Mouse (Mus musculus) embryonic facial prominence, embryonic 14.5 days (tissue): Measurements from ENCODE around the gene Gsdme. TPM values are rescaled to one million over a fixed set of nuclear protein-coding genes. Genes with fewer than 3 reads are reported as not detected.

ENCODE experiments used
- ATAC-seq: fragments of 200-750 bp; cut with Nextera tagmentation; 2 replicates; pipeline ENCODE4 v1.8.0; 2017; ENCODE audit warnings: low read depth, moderate number of reproducible peaks, moderate TSS enrichment
- DNase-seq: peaks from one replicate; pipeline ENCODE4 v3.0.0-alpha.2; 2015; ENCODE audit warnings: low spot score
- H3K27ac ChIP-seq: fragments of 300-500 bp; sonication (generic); replicated peaks from 2 replicates; pipeline ENCODE4 v1.5.1; 2014; ENCODE audit warnings: low read depth, mild to moderate bottlenecking, low read length, moderate library complexity
- H3K27me3 ChIP-seq: fragments of 300-500 bp; sonication (generic); replicated peaks from 2 replicates; pipeline ENCODE4 v1.6.1; 2014; ENCODE audit warnings: low read length; ENCODE audit not compliant: control insufficient read depth, insufficient read depth
- H3K36me3 ChIP-seq: fragments of 300-500 bp; sonication (generic); 2 replicates; pipeline ENCODE4 v1.6.1; 2014; ENCODE audit warnings: low read length, mixed read lengths; ENCODE audit not compliant: control insufficient read depth, insufficient read depth
- H3K4me1 ChIP-seq: fragments of 300-500 bp; sonication (generic); 2 replicates; pipeline ENCODE4 v1.6.1; 2014; ENCODE audit warnings: antibody characterized with exemption, low read length; ENCODE audit not compliant: control insufficient read depth, insufficient read depth
- H3K4me2 ChIP-seq: fragments of 300-500 bp; sonication (generic); 2 replicates; pipeline ENCODE4 v1.6.1; 2014; ENCODE audit warnings: low read depth, mild to moderate bottlenecking, low read length, moderate library complexity, mixed read lengths
- H3K4me3 ChIP-seq: fragments of 300-500 bp; sonication (generic); 2 replicates; pipeline ENCODE4 v1.5.1; 2014; ENCODE audit warnings: low read depth, mild to moderate bottlenecking, low read length
- H3K9ac ChIP-seq: fragments of 300-500 bp; sonication (generic); 2 replicates; pipeline ENCODE4 v1.6.1; 2014; ENCODE audit warnings: low read depth, mild to moderate bottlenecking, low read length, moderate library complexity, mixed read lengths
- H3K9me3 ChIP-seq: fragments of 300-500 bp; sonication (generic); 2 replicates; pipeline ENCODE4 v1.6.1; 2016; ENCODE audit warnings: low read length; ENCODE audit not compliant: control insufficient read depth
- WGBS: fragments of 180-500 bp; shearing (Covaris S2); extraction: QIAGEN DNeasy Blood & Tissue Kit; methylation state at CpG from one replicate; pipeline ENCODE4 v1.1.7; 2014; 5-methylcytosine and 5-hydroxymethylcytosine counted together
- polyA plus RNA-seq: library from polyadenylated mRNA; unstranded; fragments of >200 nt; fragmentation: Nextera tagmentation; extraction: Ambion mirVana; gene quantifications from 2 replicates; pipeline ENCODE4 v1.2.1, GENCODE M21; 2014

Gsdme gene
- polyA plus RNA-seq, 1 experiment from 2014 or later: 33.5 TPM

DNA sequence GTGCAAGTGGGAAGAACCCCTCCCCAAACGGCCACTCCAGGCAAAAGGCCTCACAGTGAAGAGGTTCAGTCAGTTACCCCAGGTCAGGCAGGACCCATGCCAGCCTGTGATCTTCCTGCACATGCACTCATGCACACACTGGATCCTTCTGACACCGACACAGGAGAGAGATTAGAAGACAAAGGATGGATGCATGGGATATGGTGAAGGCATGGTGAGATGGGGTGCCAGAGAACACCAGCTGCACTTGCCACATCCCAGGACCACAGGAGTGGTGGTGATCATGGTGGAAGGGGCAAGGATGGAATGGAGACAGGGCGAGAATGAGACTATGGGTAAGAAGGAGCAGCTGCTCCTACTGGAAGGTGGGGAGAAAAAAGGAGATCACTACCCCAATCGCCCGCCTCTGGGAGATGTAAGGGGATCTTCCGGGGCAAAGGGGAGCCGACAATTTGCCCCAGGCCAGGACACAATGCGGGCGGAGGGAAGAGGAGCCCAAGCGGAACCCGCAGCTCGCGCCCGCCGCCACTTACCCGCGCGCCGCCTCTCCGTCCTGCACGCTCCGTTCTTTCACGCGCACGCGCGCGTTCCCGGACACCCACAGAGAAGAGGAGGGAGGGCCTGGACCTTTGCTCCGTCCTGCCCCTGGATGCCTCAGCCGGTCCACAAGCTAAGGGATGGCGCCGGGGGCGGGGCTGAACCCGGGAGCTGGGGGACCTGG is 2.3 kb downstream of the Gsdme start:
- 2% methylated on average over 31 of the region's 35 CpGs for WGBS
- Histone ChIP-seq H3K9ac (peak overlapping the region; percentile 61), H3K4me3 (peak overlapping the region; percentile 47), H3K9me3 (no peaks in the 10 kb centered on the region), H3K27ac (0 out of 2 replicates have a peak overlapping the region, but pooled peaks have one; percentile 19), H3K36me3 (no peaks in the 10 kb centered on the region), H3K4me2 (peak overlapping the region; percentile 81), H3K27me3 (no peaks in the 10 kb centered on the region), H3K4me1 (peaks cover 6% of the 10 kb centered on the region; the same call in 1 of the 2 replicates)
- ATAC-seq (peak; percentile 93), DNase-seq (peak; percentile 86)

DNA sequence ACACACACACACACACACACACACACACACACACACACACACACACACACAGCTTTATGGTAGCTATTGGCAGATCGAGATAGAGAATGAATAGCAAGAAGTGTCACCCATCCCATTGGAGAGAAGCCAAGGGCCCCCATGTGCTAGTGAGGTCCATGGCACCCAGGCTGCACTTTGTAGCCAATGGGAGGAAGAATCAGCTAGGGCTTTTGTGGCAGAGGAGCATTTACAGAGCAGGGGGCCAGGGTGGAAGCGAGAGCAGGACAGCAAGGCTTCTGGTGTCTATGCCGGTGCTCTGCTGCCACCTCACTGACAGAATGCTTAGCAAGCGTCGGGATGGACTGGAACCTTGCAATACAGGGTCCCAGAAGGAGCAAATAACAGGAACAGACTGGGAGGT is 8.3 kb downstream of the Gsdme start:
- Histone ChIP-seq H3K9me3 (no peaks in the 10 kb centered on the region), H3K9ac (no peak overlapping the region), H3K4me2 (no peak overlapping the region), H3K4me3 (no peak overlapping the region), H3K27me3 (no peaks in the 10 kb centered on the region), H3K27ac (no peak overlapping the region), H3K4me1 (no peaks in the 10 kb centered on the region), H3K36me3 (no peaks in the 10 kb centered on the region)
- WGBS: 66% methylated on average over 5 of the region's 5 CpGs
- no peak for DNase-seq
- no peak for ATAC-seq

- Histone ChIP-seq H3K27ac (no peak overlapping the region), H3K9me3 (no peaks in the 10 kb centered on the region), H3K4me2 (no peak overlapping the region), H3K27me3 (no peaks in the 10 kb centered on the region), H3K9ac (no peak overlapping the region), H3K4me3 (no peak overlapping the region), H3K36me3 (no peaks in the 10 kb centered on the region), H3K4me1 (no peaks in the 10 kb centered on the region)
- peak; percentile 34 for DNase-seq
- ATAC-seq: no peak
- 62% methylated on average over 10 of the region's 10 CpGs for WGBS
These were observed 8.9 kb downstream of the Gsdme start for GRCm38 (mm10) chr6:50254723-50255184.

DNA sequence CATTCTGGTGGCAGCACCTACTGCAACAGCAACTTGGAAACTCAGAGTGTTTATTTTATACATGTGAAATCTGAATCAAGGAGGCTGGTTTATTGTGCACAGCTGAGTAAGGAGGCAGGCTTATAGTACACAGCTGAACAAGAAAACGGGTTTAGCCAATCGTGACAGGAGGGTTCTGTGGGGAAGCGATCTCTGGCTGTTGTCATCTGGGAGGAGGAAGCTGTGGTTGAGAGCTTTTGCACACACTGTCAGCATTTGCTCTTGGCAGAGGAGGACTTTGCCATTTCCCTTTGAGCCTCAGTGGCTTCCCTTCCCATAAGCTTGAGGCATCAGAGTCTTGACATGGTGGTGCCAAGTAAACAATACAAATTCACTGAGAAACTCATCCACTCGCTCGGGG is 11.0 kb downstream of the Gsdme start:
- H3K4me3 ChIP-seq: no peak overlapping the region
- peak; percentile 23 for DNase-seq
- no peak overlapping the region for H3K9ac ChIP-seq
- H3K4me1 ChIP-seq: no peaks in the 10 kb centered on the region
- no peak for ATAC-seq
- no peak overlapping the region for H3K27ac ChIP-seq
- no peaks in the 10 kb centered on the region for H3K27me3 ChIP-seq
- H3K4me2 ChIP-seq: no peak overlapping the region
- H3K9me3 ChIP-seq: no peaks in the 10 kb centered on the region
- WGBS: 65% methylated on average over 5 of the region's 5 CpGs
- no peaks in the 10 kb centered on the region for H3K36me3 ChIP-seq

DNA sequence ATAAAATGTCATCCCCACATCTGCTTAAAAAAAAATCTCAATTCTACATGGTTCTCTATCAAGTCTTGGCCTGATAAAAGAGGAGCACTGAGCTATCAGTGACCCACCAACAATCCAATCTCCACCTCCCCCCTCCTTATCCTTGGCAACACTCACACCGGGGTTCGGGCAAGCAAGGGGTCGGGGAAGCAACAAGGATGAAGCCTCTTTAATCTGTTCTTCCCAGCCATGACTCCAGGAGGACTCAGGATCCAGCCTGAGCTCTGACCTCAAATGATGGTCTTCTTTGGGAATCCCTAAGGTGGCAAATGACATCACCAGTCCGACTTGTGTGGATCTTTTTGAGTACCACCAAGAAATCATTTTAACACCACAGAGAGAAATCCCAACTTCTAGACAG is 15.9 kb downstream of the Gsdme start:
- H3K4me1 ChIP-seq: no peaks in the 10 kb centered on the region
- 79% methylated on average over 4 of the region's 4 CpGs for WGBS
- H3K27me3 ChIP-seq: no peaks in the 10 kb centered on the region
- no peaks in the 10 kb centered on the region for H3K9me3 ChIP-seq
- no peak overlapping the region for H3K4me2 ChIP-seq
- no peak for DNase-seq
- no peak overlapping the region for H3K27ac ChIP-seq
- ATAC-seq: no peak
- no peak overlapping the region for H3K9ac ChIP-seq
- H3K36me3 ChIP-seq: no peaks in the 10 kb centered on the region
- H3K4me3 ChIP-seq: no peak overlapping the region

DNA sequence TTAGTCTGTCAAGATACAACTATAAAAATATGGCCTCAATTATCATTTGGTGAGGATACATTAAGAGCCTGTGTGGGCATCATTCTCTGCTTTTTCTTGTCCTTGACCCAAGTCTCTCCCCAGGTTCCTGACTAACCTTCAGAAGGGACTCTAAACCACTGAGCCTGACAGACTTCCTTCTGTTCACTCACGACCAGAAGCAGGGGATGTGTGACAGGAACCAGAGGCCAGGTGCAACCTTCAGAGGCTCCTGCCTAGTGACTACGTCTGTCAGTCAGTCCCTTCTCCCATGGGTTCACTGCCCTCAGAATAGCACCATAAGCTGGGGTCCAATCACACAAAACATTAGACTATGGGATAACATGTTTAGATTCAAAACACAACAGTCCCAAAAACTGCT is 16.3 kb downstream of the Gsdme start:
- DNase-seq: no peak
- no peak overlapping the region for H3K4me3 ChIP-seq
- no peak for ATAC-seq
- no peak overlapping the region for H3K4me2 ChIP-seq
- H3K9me3 ChIP-seq: no peaks in the 10 kb centered on the region
- H3K4me1 ChIP-seq: no peaks in the 10 kb centered on the region
- H3K27ac ChIP-seq: no peak overlapping the region
- no peaks in the 10 kb centered on the region for H3K36me3 ChIP-seq
- WGBS: 72% methylated on average over 2 of the region's 2 CpGs
- no peak overlapping the region for H3K9ac ChIP-seq
- H3K27me3 ChIP-seq: no peaks in the 10 kb centered on the region

GRCm38 (mm10) chr6:50244967-50245366 is 18.7 kb downstream of the Gsdme start:
- H3K36me3 ChIP-seq: no peaks in the 10 kb centered on the region
- H3K9me3 ChIP-seq: no peaks in the 10 kb centered on the region
- H3K27ac ChIP-seq: no peak overlapping the region
- no peak for DNase-seq
- no peak for ATAC-seq
- 79% methylated on average over 4 of the region's 4 CpGs for WGBS
- no peak overlapping the region for H3K4me2 ChIP-seq
- H3K27me3 ChIP-seq: no peaks in the 10 kb centered on the region
- no peaks in the 10 kb centered on the region for H3K4me1 ChIP-seq
- H3K4me3 ChIP-seq: no peak overlapping the region
- H3K9ac ChIP-seq: no peak overlapping the region

GRCm38 (mm10) chr6:50244126-50244525 is 19.5 kb downstream of the Gsdme start:
- no peak overlapping the region for H3K9ac ChIP-seq
- no peak for ATAC-seq
- 86% methylated on average over 4 of the region's 4 CpGs for WGBS

GRCm38 (mm10) chr6:50240437-50240836 is 23.2 kb downstream of the Gsdme start:
- Histone ChIP-seq H3K9ac (no peak overlapping the region), H3K9me3 (no peaks in the 10 kb centered on the region), H3K4me2 (no peak overlapping the region), H3K27ac (no peak overlapping the region), H3K4me3 (no peak overlapping the region), H3K36me3 (no peaks in the 10 kb centered on the region), H3K4me1 (no peaks in the 10 kb centered on the region), H3K27me3 (no peaks in the 10 kb centered on the region)
- DNase-seq (no peak), ATAC-seq (no peak)
- 58% methylated on average over 5 of the region's 5 CpGs for WGBS

More at GRCm38 (mm10) chr6:50244126-50244525, 19.5 kb downstream of the Gsdme start:
- Histone ChIP-seq H3K27ac (no peak overlapping the region), H3K36me3 (no peaks in the 10 kb centered on the region), H3K27me3 (no peaks in the 10 kb centered on the region), H3K4me2 (no peak overlapping the region), H3K4me1 (no peaks in the 10 kb centered on the region), H3K4me3 (no peak overlapping the region), H3K9me3 (no peaks in the 10 kb centered on the region)
- no peak for DNase-seq
